Mouse (Mus musculus) small intestine, adult 2 months (tissue): Measurements from ENCODE around the gene Arhgap4. TPM values are rescaled to one million over a fixed set of nuclear protein-coding genes. Genes with fewer than 3 reads are reported as not detected.

Source experiments
- H3K27ac ChIP-seq: fragments of 200-500 bp; 2 replicates; pipeline ENCODE4 v1.5.1; 2012; ENCODE audit warnings: low read depth, low read length, control low read depth, inconsistent platforms; ENCODE audit not compliant: insufficient read depth
- H3K27me3 ChIP-seq: fragments of 200-500 bp; 2 replicates; pipeline ENCODE4 v1.6.1; 2012; ENCODE audit warnings: mild to moderate bottlenecking, moderate library complexity, low read length, inconsistent platforms; ENCODE audit not compliant: control insufficient read depth, insufficient read depth
- H3K36me3 ChIP-seq: fragments of 200-500 bp; 2 replicates; pipeline ENCODE4 v1.6.1; 2012; ENCODE audit warnings: mild to moderate bottlenecking, low read length, control low read depth, inconsistent platforms; ENCODE audit not compliant: control insufficient read depth, insufficient read depth
- H3K4me1 ChIP-seq: fragments of 200-500 bp; 2 replicates; pipeline ENCODE4 v1.6.1; 2012; ENCODE audit warnings: low read length, inconsistent platforms, mixed read lengths; ENCODE audit not compliant: control insufficient read depth, insufficient read depth, insufficient read length
- H3K4me3 ChIP-seq: fragments of 200-500 bp; 2 replicates; pipeline ENCODE4 v1.5.1; 2012; ENCODE audit warnings: low read depth, mild to moderate bottlenecking, control low read depth, inconsistent platforms, low read length, moderate library complexity
- CTCF ChIP-seq: fragments of 200-500 bp; IDR thresholded peaks from 2 replicates; pipeline ENCODE4 v1.5.1; 2012; ENCODE audit warnings: low read depth, mild to moderate bottlenecking, control low read depth, inconsistent platforms, low read length, moderate library complexity, mixed read lengths; ENCODE audit not compliant: insufficient replicate concordance, insufficient read length; ENCODE audit errors: extremely low read depth
- POLR2A ChIP-seq: fragments of 200-500 bp; IDR thresholded peaks from 2 replicates; pipeline ENCODE4 v1.6.1; 2012; ENCODE audit warnings: low read depth, mild to moderate bottlenecking, control low read depth, inconsistent platforms, low read length, moderate library complexity
- WGBS: fragments of 180-500 bp; shearing (Covaris S2); methylation state at CpG from one replicate; pipeline ENCODE4 v1.1.7; 2018; 5-methylcytosine and 5-hydroxymethylcytosine counted together
- polyA plus RNA-seq: library from polyadenylated mRNA; depleted of rRNA; stranded (reverse); fragments of >200 nt; gene quantifications from 2 replicates; pipeline ENCODE4 v1.2.3, GENCODE M21; 2012

Arhgap4 gene
- polyA plus RNA-seq, 1 experiment = 16.7 TPM

- WGBS = 25% methylated on average over 2 of the region's 2 CpGs
- no peak within 1 kb of the TSS for H3K4me3 ChIP-seq
- no peaks in the 10 kb centered on the region for H3K27me3 ChIP-seq
- H3K4me1 ChIP-seq = no peaks in the 10 kb centered on the region
- no peaks in the 10 kb centered on the region for H3K36me3 ChIP-seq
- no peak within 1 kb of the TSS for H3K27ac ChIP-seq
- TF ChIP-seq POLR2A = no peak
- TF ChIP-seq CTCF = peak; percentile 53; the same call in 1 of the 2 replicates
Measured at GRCm38 (mm10) chrX:73895719-73896118, 26.0 kb downstream of the Arhgap4 start, which contains the start of gene L1cam. TSS of gene L1cam (minus strand) at chrX:73896105.

- Histone ChIP-seq H3K27ac (no peak overlapping the region), H3K27me3 (no peaks in the 10 kb centered on the region), H3K4me1 (no peaks in the 10 kb centered on the region), H3K36me3 (no peaks in the 10 kb centered on the region), H3K4me3 (no peak overlapping the region)
- 84% methylated on average over 14 of the region's 14 CpGs for WGBS
- TF ChIP-seq CTCF = no peak
- TF ChIP-seq POLR2A = no peak
Measured at GRCm38 (mm10) chrX:73892833-73893232, 28.8 kb downstream of the Arhgap4 start.

DNA sequence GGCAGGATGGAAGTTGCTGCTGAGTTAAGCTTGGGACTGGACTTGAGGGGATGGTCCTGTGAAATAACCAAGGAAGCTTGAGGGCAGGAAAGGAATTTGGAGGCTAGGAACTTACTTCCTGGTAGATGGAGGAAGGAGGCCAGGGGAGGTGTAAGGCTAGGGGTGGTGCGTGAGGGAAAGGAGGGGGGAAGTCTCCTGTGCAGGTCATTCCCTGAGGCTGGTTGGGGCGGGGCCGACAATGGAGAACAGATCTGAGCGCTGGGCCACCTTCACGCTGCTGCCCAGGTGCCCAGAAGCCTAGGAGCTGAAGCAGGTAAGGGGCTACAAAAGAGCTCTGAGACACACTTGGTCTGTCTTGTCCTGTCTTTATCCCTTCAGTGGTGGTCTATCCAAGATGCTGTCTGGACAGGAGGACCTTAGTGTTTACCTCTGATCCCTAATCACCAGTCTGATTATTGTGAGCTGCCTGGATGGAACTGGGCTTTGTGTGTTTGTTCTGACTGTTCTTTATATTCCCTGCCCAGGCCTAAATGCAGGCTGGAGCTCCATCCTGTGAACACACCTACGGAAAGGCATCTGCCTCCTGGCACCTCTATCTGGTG lies 30.0 kb downstream of the Arhgap4 start, which contains the start of gene Avpr2:
TSS of gene Avpr2 (plus strand) at position 552 of the 602 bp plus-strand sequence.
- WGBS = 55% methylated on average over 6 of the region's 6 CpGs
- Histone ChIP-seq H3K27me3 (no peaks in the 10 kb centered on the region), H3K36me3 (no peaks in the 10 kb centered on the region), H3K4me1 (no peaks in the 10 kb centered on the region), H3K4me3 (no peak within 1 kb of the TSS), H3K27ac (no peak within 1 kb of the TSS)
- TF ChIP-seq CTCF (no peak), POLR2A (no peak)

- no peak overlapping the region for H3K4me3 ChIP-seq
- WGBS = 47% methylated on average over 6 of the region's 6 CpGs
- H3K36me3 ChIP-seq = no peaks in the 10 kb centered on the region
- TF ChIP-seq POLR2A (no peak), CTCF (no peak)
- H3K4me1 ChIP-seq = peaks cover 8% of the 10 kb centered on the region; the same call in 1 of the 2 replicates
- no peak overlapping the region for H3K27ac ChIP-seq
- no peaks in the 10 kb centered on the region for H3K27me3 ChIP-seq
Measured at GRCm38 (mm10) chrX:73881463-73881862, 40.2 kb downstream of the Arhgap4 start.

GRCm38 (mm10) chrX:73881036-73881427 lies 40.6 kb downstream of the Arhgap4 start:
- no peaks in the 10 kb centered on the region for H3K36me3 ChIP-seq
- peak overlapping the region; percentile 78 for H3K4me3 ChIP-seq
- TF ChIP-seq POLR2A = no peak
- no peak for TF ChIP-seq CTCF
- peaks cover 8% of the 10 kb centered on the region; the same call in 1 of the 2 replicates for H3K4me1 ChIP-seq
- H3K27me3 ChIP-seq = no peaks in the 10 kb centered on the region
- no peak overlapping the region for H3K27ac ChIP-seq
- 22% methylated on average over 16 of the region's 16 CpGs for WGBS

DNA sequence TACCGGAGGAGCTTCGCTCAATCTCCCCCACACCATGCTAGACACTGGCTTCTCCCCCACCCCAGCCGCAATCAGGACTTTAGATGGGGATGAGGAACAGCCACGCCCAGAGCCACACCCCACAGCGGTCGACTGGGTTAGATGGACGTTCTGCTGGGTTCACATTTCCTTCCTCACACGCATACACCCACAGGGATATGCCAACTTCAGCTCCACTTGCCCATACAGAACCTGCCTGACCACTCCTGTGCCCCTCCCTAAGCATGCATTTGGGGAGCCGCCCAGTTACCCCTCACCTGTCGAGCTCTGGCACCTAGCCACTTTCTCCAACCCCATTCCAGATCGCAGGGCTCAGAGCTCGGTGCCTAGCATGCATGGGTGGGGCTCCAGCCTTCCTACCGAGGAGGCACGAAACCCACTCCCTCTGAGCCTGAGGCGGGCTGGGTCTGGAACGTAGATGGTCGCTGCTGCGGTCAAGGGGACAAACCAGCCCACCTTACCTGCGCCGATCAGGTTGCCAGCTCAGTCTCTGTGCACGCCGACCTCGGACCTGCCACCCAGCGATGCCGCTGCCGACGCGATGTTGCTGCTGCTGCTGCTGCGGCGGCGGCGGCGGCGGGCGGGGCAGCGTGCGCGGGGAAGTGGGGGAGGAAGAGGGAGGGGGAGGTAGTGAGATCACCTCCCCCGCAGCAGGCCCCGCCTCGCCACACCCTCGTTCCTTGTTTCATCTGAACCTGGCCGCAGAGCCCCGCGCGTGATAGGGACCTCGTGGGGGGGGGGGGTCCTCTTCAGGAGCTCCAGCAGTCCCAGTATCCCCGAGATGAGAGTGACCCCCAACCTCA lies 41.3 kb downstream of the Arhgap4 start:
- H3K27ac ChIP-seq = peak overlapping the region; percentile 66
- 12% methylated on average over 47 of the region's 48 CpGs for WGBS
- H3K27me3 ChIP-seq = no peaks in the 10 kb centered on the region
- H3K4me1 ChIP-seq = peaks cover 8% of the 10 kb centered on the region; the same call in 1 of the 2 replicates
- H3K4me3 ChIP-seq = peak overlapping the region; percentile 78
- no peak for TF ChIP-seq POLR2A
- no peak for TF ChIP-seq CTCF
- H3K36me3 ChIP-seq = no peaks in the 10 kb centered on the region

DNA sequence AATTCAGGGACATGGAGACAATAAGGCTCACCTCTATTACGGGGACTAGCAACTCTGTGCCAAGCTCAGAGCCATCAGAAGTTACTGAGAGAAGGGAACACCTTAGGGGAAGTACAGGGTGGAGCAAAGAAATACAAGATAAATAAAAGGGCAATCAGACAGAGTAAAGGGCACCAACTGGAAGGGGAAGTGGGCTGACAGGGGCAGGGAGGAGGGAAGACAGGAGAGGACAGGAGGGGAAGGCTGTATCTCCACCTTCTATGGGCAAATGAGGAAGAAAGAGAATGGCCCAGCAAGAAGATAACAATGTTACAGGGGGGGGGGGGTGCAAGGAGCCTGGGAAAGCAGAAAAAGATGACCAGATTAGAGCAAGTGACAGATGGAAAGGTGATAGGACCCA lies 44.7 kb downstream of the Arhgap4 start:
- Histone ChIP-seq H3K36me3 (no peaks in the 10 kb centered on the region), H3K4me3 (no peak overlapping the region), H3K27me3 (no peaks in the 10 kb centered on the region), H3K4me1 (peaks cover 8% of the 10 kb centered on the region; the same call in 1 of the 2 replicates), H3K27ac (peak overlapping the region; percentile 68)
- TF ChIP-seq CTCF (no peak), POLR2A (no peak)
- WGBS = 36% methylated on average over 1 of the region's 1 CpGs
